Mouse (Mus musculus): ENCODE data around the gene Rpl18a.

DNA sequence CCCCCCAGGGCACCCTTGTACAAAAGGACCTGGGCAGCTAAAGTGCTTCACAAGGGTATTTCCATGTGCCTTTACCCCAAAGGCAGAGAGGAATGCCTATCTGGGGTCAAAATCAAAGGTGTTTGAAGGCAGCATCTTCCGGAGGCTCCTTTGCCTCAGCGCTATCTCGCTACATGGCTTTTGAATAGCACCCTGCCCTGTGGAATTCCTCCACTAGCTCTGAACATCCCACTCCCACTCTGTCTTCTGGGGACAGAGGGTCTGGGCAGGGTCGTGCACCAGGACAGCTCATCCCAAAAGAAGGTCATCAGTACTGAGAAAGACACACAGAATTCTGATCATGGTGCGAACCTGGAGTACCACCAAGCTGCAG is 28.0 kb downstream of the Rpl18a start:
- TF ChIP-seq CTCF (IDR thresholded peaks at IDR 0.05; ENCODE audit: borderline replicate concordance, insufficient read depth, low read length) (no peak), POLR2A (IDR thresholded peaks at IDR 0.05; ENCODE audit: low read depth, low read length) (no peak)
